Mouse (Mus musculus) embryonic facial prominence, embryonic 13.5 days (tissue): ENCODE results near the gene Krt19. TPM values are rescaled to one million over a fixed set of nuclear protein-coding genes. Genes with fewer than 3 reads are reported as not detected.

Experiments
- ATAC-seq: fragments of 200-750 bp; cut with Nextera tagmentation; 2 replicates; pipeline ENCODE4 v1.8.0; 2017; ENCODE audit warnings: low read depth; ENCODE audit not compliant: insufficient number of reproducible peaks, insufficient read depth, low FRiP score, low TSS enrichment
- H3K27ac ChIP-seq: fragments of 300-500 bp; sonication (generic); 2 replicates; pipeline ENCODE4 v1.5.1; 2015; ENCODE audit warnings: moderate library complexity, mild to moderate bottlenecking, inconsistent platforms
- H3K27me3 ChIP-seq: fragments of 300-500 bp; sonication (generic); 2 replicates; pipeline ENCODE4 v1.6.1; 2015; ENCODE audit warnings: mild to moderate bottlenecking, inconsistent platforms
- H3K36me3 ChIP-seq: fragments of 300-500 bp; sonication (generic); 2 replicates; pipeline ENCODE4 v1.6.1; 2015; ENCODE audit warnings: mild to moderate bottlenecking, inconsistent platforms
- H3K4me1 ChIP-seq: fragments of 300-500 bp; sonication (generic); 2 replicates; pipeline ENCODE4 v1.6.1; 2015; ENCODE audit warnings: inconsistent platforms
- H3K4me2 ChIP-seq: fragments of 300-500 bp; sonication (generic); 2 replicates; pipeline ENCODE4 v1.6.1; 2015; ENCODE audit warnings: moderate library complexity, mild to moderate bottlenecking, inconsistent platforms
- H3K4me3 ChIP-seq: fragments of 300-500 bp; sonication (generic); 2 replicates; pipeline ENCODE4 v1.5.1; 2015; ENCODE audit warnings: mild to moderate bottlenecking, inconsistent platforms
- H3K9ac ChIP-seq: fragments of 300-500 bp; sonication (generic); 2 replicates; pipeline ENCODE4 v1.6.1; 2015; ENCODE audit warnings: mild to moderate bottlenecking, inconsistent platforms
- H3K9me3 ChIP-seq: fragments of 300-500 bp; sonication (generic); 2 replicates; pipeline ENCODE4 v1.6.1; 2016; ENCODE audit warnings: inconsistent platforms
- WGBS: fragments of 180-500 bp; shearing (Covaris S2); methylation state at CpG from one replicate; pipeline ENCODE4 v1.1.7; 2015; ENCODE audit warnings: mixed read lengths; 5-methylcytosine and 5-hydroxymethylcytosine counted together
- polyA plus RNA-seq: library from polyadenylated mRNA; unstranded; fragments of >200 nt; fragmentation: Nextera tagmentation; extraction: Ambion mirVana; gene quantifications from 2 replicates; pipeline ENCODE4 v1.2.1, GENCODE M21; 2015

Krt19 gene
- 44.6 and 57.3 TPM in 2 replicates for polyA plus RNA-seq

DNA sequence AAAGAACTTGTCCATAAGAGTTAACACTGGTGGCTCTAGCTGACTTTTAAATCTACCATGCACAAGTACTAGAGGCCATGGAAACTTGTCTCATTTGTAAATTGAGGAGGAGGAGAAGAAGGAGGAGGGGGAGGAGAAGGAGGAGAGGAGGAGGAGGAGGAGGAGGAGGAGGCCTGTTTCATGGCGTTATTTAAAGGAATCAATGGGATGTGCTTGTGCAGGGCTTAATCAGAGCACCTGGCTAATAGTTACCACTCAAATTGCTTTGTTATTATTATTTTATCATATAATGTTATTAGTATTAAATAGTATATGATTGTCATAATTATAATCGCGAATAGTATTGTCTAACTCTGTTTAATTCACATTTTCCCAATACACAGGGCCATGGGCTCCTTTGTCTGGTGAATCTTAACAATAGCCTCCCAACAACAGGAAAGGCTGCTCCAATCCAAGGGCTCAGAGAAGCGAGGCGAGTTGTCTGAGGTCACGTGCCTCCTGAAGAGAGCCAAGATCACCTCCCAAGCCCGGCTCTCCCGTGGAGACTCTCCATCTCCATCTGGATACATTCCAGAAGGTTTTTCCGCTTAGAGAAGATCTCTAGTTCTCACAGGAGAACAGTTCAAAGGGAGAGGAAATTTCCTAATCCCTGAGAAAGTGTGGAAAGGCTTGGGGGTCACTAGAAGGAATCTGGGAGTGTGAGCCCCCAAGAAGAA is at the start of gene Krt19:
TSS of gene Krt19 (minus strand) at position 51 of the 716 bp plus-strand sequence.
- Histone ChIP-seq H3K4me1 (peaks cover 8% of the 10 kb centered on the region), H3K4me3 (no peak within 1 kb of the TSS), H3K4me2 (no peak within 1 kb of the TSS), H3K9ac (no peak within 1 kb of the TSS), H3K9me3 (no peaks in the 10 kb centered on the region), H3K27me3 (peaks cover 34% of the 10 kb centered on the region), H3K36me3 (no peaks in the 10 kb centered on the region), H3K27ac (no peak within 1 kb of the TSS)
- 61% methylated on average over 9 of the region's 9 CpGs for whole genome bisulfite sequencing
- no peak for ATAC-seq

DNA sequence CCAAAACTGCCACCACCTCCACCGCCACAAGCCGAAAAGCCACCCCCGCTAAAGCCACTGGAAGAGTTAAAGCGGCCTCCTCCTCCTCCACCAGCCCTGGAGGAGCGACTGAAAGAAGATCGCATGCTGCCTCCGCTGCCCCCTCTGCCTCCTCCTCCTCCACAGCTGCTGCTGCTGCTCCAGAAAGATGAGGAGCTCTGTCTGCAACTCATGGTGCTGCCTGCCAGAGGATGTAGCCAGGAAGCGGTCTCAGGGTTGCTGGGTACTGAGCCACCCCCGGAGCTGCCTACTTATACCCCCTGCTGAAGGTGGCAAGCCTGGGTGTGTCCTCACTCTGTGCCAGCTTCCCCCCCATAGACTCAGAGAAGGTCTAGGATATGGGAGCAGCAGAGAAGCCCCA is 44.5 kb upstream of the Krt19 start, which contains the start of gene Krt9:
TSS of gene Krt9 (minus strand) at position 255 of the 400 bp plus-strand sequence.
- H3K9me3 ChIP-seq = no peaks in the 10 kb centered on the region
- 52% methylated on average over 9 of the region's 9 CpGs for WGBS
- no peaks in the 10 kb centered on the region for H3K36me3 ChIP-seq

DNA sequence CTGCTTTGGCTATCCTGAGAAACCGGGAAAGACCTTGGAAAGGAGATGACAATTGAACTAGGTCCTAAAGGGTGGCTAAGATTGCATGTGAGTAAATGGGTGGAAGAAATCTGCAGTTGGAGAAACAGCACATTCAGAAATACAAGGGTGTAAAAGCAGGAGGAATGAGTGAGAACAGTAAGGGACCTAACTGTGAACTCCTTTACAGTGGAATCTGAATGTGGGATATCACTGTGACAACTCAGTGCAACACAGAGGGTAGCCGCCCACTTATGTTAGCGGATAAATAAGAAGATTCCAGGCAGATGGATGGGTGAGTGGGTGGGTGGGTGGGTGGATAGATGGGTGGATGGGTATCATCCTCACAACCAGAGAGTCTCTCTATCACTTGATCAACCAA is 43.4 kb upstream of the Krt19 start:
- no peaks in the 10 kb centered on the region for H3K36me3 ChIP-seq
- H3K4me3 ChIP-seq = no peak overlapping the region
- H3K9ac ChIP-seq = no peak overlapping the region
- H3K27ac ChIP-seq = no peak overlapping the region
- no peaks in the 10 kb centered on the region for H3K27me3 ChIP-seq
- H3K9me3 ChIP-seq = no peaks in the 10 kb centered on the region
- no peak overlapping the region for H3K4me2 ChIP-seq
- ATAC-seq = no peak
- no peaks in the 10 kb centered on the region for H3K4me1 ChIP-seq
- WGBS = 94% methylated on average over 3 of the region's 3 CpGs

More for the DNA sequence above, 44.5 kb upstream of the Krt19 start, which contains the start of gene Krt9:
- H3K27ac ChIP-seq = no peak within 1 kb of the TSS
- H3K9ac ChIP-seq = no peak within 1 kb of the TSS
- no peak for ATAC-seq
- no peak within 1 kb of the TSS for H3K4me2 ChIP-seq
- no peaks in the 10 kb centered on the region for H3K4me1 ChIP-seq
- no peak within 1 kb of the TSS for H3K4me3 ChIP-seq
- H3K27me3 ChIP-seq = no peaks in the 10 kb centered on the region

DNA sequence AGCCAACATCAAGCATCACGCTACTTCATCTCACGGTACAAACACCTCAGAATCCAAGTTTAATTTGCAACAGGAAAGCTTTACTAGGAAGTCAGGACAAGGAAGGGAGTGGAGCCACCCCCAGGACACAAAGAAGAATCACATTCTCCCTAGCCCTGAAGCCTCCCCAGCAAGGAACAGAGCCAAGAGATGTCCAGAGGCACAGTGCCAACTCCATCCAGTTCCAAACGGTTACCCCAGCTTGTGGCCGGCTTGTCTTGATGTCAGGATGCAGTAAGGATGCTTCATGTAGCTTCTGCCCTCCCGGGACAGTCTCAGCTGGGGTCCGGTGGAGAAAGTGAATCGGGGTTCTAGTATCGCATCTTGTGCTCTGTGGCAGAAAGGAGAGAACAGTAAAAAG is 38.3 kb upstream of the Krt19 start:
- WGBS = 83% methylated on average over 8 of the region's 8 CpGs
- Histone ChIP-seq H3K27ac (no peak overlapping the region), H3K4me1 (no peaks in the 10 kb centered on the region), H3K4me3 (no peak overlapping the region), H3K36me3 (no peaks in the 10 kb centered on the region), H3K4me2 (no peak overlapping the region), H3K27me3 (no peaks in the 10 kb centered on the region), H3K9me3 (no peaks in the 10 kb centered on the region), H3K9ac (no peak overlapping the region)
- ATAC-seq = no peak

DNA sequence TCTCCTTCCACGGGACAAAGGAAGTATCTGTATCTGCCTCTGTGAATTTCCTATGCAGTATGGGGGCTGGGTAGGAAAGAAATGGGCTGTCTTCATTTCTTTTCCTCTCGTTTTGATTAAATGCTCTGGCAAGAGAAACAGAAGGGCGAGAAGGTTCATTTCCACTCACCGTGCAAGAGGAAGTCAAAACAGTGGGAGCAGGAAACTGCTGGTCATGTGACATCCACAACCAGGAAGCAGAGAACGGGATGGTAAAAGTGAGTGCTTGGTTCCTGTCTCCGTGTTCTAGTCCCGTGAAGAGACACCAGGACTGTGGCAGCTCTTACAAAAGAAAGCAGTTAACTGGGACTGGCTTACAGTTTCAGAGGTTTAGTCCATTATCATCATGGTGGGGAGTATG is 33.3 kb upstream of the Krt19 start:
- H3K27me3 ChIP-seq = no peaks in the 10 kb centered on the region
- H3K36me3 ChIP-seq = no peaks in the 10 kb centered on the region
- H3K27ac ChIP-seq = no peak overlapping the region
- H3K4me1 ChIP-seq = no peaks in the 10 kb centered on the region
- WGBS = 70% methylated on average over 7 of the region's 7 CpGs
- no peaks in the 10 kb centered on the region for H3K9me3 ChIP-seq
- H3K4me2 ChIP-seq = no peak overlapping the region
- no peak for ATAC-seq
- no peak overlapping the region for H3K9ac ChIP-seq
- H3K4me3 ChIP-seq = no peak overlapping the region

DNA sequence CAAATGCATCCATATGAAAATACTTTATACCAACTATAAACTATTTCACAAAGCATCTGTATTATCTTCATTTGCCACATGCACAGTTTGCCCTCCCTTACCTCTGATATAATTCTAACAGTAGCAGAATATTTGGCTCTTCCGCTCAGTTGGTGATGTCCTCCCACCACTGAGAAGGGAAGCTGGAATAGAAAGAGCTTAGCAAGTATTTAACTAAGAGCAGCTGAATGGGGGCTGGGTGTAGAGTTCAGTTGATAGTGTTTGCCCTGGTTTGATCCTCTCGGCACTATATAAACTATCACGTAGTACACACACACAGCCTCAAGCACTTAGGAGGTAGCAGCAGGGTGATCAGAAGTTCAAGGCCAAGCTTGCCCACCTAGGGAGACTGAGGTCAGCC is 30.8 kb upstream of the Krt19 start:
- Histone ChIP-seq H3K27ac (no peak overlapping the region), H3K4me3 (no peak overlapping the region), H3K4me1 (no peaks in the 10 kb centered on the region), H3K9me3 (no peaks in the 10 kb centered on the region), H3K27me3 (no peaks in the 10 kb centered on the region), H3K36me3 (no peaks in the 10 kb centered on the region), H3K9ac (no peak overlapping the region), H3K4me2 (no peak overlapping the region)
- 81% methylated on average over 3 of the region's 3 CpGs for WGBS
- ATAC-seq = no peak

DNA sequence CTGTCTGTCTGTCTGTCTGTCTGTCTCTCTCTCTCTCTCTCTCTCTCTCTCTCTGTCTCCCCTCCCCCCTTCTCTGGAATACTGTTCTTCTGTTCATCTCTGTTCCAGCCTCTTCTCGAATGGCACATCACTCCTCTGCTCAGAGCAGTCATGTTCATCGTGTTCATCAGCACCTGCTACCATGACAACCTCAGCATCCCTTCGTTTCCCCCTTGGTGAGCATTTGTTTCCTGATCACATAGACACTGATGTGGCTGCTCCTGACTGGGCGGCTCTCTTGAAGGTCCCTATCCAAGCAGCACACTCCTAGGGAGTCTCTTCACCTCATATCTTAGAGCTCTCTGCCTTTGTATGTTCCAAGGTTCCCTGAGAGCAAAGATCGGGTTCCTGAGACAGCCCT is 29.8 kb upstream of the Krt19 start:
- no peak for ATAC-seq
- Histone ChIP-seq H3K27me3 (no peaks in the 10 kb centered on the region), H3K27ac (no peak overlapping the region), H3K4me1 (no peaks in the 10 kb centered on the region), H3K9me3 (no peaks in the 10 kb centered on the region), H3K4me3 (no peak overlapping the region), H3K9ac (no peak overlapping the region), H3K4me2 (no peak overlapping the region), H3K36me3 (no peaks in the 10 kb centered on the region)
- whole genome bisulfite sequencing = 80% methylated on average over 5 of the region's 5 CpGs

DNA sequence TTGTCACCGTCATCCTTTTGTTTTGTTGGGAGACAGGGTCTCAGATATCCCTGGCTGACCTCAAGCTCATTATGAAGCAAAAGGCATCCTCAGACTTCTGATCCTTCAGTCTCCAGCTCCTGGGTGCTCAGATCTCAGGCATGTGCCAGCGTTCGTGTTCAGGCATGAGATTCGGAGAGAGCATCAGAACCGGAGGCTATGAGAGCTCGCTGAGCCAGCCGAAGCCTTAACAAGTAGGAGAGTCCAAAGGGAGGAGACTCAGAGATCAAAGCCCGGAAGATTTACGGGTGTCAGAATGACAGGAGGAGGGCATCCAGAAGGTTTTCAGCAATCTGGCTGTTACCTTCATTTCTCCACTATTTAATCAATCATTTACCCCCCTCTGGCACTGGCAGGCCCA is 28.3 kb upstream of the Krt19 start:
- Histone ChIP-seq H3K4me2 (no peak overlapping the region), H3K9me3 (no peaks in the 10 kb centered on the region), H3K4me3 (no peak overlapping the region), H3K4me1 (no peaks in the 10 kb centered on the region), H3K9ac (no peak overlapping the region), H3K27me3 (no peaks in the 10 kb centered on the region), H3K36me3 (no peaks in the 10 kb centered on the region), H3K27ac (no peak overlapping the region)
- 65% methylated on average over 9 of the region's 9 CpGs for WGBS
- no peak for ATAC-seq

DNA sequence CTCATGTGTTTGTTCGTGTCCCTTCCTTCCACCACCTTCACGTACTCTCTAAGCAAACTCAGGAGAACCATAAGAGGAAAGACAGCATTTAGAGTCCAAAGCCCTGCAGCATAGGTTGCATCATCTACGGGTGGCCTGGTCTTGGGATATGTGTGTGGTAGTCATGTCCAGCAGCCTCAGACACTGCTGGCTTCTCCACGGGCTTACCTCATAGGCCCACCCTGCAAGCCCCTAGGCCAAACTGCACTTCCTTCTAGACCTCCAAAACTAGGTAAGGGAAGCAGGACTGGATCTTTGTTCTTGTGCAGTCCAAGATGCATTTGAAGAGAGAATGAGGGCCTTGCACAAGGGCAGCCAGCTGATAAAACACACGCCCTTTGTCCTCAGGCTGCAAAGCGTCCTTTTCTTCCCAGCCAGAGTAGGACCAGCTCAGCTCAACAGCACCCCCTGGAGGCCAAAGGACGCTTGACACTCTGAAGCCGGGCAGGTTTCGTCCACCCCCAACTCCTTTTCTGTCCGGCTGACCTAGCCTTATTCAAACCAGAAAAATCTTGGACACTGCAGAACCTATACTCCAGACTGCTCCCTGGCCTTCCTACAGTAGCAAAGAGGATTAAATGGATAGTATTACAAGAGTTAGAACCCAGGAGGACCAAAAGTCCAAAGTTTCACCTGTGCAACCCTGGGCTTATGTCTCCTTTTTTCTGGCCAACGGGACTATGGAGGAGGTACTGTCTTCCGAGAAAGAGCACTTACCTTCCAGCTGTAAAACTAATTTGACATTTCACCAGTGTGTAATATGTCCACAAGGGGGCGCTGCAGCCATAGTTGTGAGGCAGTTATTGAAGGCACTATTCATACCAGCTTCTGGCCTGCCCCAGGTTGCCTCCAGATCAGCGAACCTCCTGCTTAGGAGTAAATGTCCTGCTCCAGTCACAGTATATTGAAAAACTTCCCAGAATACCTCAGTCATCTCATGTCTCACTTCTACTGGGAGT is 20.6 kb upstream of the Krt19 start:
- ATAC-seq = no peak; the same call in 1 of the 2 replicates
- WGBS = 27% methylated on average over 14 of the region's 14 CpGs
- Histone ChIP-seq H3K4me3 (no peak overlapping the region), H3K27me3 (no peaks in the 10 kb centered on the region), H3K4me1 (peaks cover 12% of the 10 kb centered on the region; the same call in 1 of the 2 replicates), H3K27ac (no peak overlapping the region), H3K36me3 (no peaks in the 10 kb centered on the region), H3K4me2 (no peak overlapping the region), H3K9me3 (no peaks in the 10 kb centered on the region), H3K9ac (no peak overlapping the region)

DNA sequence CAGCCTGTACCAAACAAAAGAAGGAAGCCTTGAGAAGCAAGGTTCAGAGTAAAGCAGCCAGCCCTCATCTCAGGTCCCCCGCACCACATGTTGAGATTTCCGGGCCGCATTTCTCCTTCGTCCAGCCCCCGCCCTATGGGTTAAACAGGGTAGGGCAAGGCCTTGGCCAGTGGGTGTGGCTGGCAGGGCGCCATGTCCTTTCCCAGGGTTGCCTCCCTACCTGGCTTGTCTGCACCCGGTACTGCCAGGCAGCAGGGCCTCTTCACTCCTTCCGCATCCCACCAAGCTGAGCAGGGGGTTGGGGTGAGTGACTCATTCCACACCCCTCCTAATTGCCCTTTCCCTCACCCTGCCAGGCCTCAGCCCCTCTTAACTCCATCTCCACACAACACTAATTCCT is 19.6 kb upstream of the Krt19 start:
- Histone ChIP-seq H3K27ac (no peak overlapping the region), H3K4me2 (no peak overlapping the region), H3K4me3 (no peak overlapping the region), H3K9me3 (no peaks in the 10 kb centered on the region), H3K4me1 (peaks cover 12% of the 10 kb centered on the region; the same call in 1 of the 2 replicates), H3K36me3 (no peaks in the 10 kb centered on the region), H3K9ac (no peak overlapping the region), H3K27me3 (no peaks in the 10 kb centered on the region)
- no peak for ATAC-seq
- WGBS = 74% methylated on average over 8 of the region's 8 CpGs

DNA sequence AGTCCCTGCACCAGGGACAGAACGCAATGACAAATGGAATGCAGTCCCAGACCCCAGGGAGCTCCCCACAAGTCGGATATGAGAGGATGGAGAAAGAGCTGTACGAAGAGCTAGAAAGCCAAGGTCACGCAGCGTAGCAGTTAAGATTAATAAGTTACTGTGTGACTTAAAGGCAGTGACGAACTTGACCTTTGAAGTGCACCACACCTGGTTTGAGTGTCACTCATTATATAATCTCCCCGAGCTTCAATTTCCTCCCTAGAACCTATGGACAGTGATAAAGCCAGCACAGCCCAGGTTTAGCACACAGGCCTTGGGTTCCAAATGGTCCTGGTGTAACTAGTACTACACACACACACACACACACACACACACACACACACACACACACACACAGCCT is 15.9 kb upstream of the Krt19 start:
- H3K4me3 ChIP-seq = no peak overlapping the region
- H3K4me1 ChIP-seq = peaks cover 12% of the 10 kb centered on the region; the same call in 1 of the 2 replicates
- H3K4me2 ChIP-seq = no peak overlapping the region
- no peaks in the 10 kb centered on the region for H3K27me3 ChIP-seq
- 55% methylated on average over 7 of the region's 7 CpGs for WGBS
- H3K27ac ChIP-seq = no peak overlapping the region
- H3K9me3 ChIP-seq = no peaks in the 10 kb centered on the region
- no peak overlapping the region for H3K9ac ChIP-seq
- H3K36me3 ChIP-seq = no peaks in the 10 kb centered on the region
- no peak for ATAC-seq
